Mouse (Mus musculus): ENCODE measurements at regions not wholly inside any gene's neighbourhood (a gene's known extent, or its start where the extent isn't known, plus 50 kb on each side); places are given as distances from the start of the nearest gene placed in this dataset.

DNA sequence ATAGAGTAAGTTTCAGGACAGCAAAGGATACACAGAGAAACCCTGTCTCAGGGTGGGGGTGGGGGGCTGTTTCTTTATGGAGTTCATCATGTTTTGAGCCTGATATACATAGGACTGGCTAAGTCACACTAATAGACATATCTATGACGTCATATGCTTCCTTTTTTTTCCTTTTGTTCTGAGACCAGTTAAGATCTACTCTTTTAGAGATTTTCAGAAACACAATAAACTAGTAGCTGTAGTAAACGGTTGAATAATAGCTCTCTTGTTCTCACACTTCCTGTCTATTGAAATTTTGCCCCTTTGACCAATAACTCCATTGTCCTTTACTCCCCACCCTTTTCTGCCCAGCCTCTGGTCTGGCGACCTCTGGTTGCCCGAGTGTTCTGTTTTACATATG, 382.6 kb upstream of the Jarid2 start:
- no peak for DNase-seq (ENCODE audit: low spot score in 2 of 2)

DNA sequence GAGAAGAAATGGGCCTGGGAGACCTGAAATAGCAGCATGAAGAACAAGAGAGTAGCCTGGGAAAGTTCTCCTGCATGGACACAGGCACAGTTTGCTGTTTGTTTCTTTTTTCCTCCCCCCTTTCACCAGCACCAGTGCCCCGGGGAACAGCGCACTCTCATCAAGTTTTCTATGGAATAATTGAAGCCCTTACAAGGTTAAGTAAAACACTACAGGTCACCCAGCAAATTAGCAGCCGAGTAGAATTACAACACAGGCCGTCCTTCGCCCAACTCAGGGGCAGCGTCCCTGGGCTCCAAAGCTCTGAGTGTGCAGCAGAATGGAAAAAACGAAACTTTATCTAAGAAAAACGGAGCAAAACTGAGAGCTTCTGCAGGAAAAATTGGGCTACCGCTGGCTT, 381.6 kb upstream of the Jarid2 start:
- no peak for DNase-seq (ENCODE audit: low spot score in 2 of 2)

DNA sequence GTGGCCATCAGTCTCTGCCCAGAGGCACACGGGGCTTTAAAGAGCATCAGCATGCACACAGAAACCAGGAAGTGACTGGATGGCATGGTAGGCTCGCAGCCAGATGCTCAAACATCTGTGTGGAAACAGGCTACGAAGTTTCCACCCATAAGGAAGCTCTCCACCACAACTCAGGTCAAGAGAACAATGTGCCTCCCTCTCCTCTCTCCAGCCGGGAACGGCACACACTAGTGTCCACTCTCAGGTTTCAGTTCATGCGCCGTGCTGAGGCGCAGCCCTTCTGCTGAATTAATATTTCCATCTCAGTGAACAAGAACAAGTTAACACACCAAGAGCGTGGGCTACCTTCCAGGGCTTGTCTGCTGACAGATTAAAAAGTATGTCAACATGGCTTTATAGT, 375.4 kb upstream of the Jarid2 start:
- DNase-seq (ENCODE audit: low spot score in 2 of 2), result peak in 1 of 2 experiments; percentile 2

DNA sequence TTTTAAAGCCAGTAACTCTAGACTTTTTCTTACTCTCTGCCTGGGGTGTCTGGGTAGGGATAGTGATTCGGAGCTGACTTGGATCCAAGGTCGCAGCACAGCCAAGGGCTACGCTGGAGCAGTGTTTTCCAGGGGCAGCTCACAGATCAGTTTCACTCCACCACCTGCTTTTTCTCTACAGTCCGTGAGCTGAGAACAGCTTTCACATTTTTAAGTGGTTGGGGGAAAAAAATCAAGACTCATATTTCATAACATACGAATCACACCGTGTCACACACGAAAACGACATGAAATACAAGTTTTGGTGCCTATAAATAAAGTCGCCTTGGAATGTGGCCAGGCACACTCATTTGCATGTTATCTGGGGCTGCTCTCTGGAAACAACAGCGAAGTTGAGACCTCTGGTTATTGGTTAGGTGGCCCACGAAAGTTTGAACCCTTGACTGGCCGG, 373.5 kb upstream of the Jarid2 start:
- DNase-seq (ENCODE audit: low spot score in 2 of 2), result no peak

DNA sequence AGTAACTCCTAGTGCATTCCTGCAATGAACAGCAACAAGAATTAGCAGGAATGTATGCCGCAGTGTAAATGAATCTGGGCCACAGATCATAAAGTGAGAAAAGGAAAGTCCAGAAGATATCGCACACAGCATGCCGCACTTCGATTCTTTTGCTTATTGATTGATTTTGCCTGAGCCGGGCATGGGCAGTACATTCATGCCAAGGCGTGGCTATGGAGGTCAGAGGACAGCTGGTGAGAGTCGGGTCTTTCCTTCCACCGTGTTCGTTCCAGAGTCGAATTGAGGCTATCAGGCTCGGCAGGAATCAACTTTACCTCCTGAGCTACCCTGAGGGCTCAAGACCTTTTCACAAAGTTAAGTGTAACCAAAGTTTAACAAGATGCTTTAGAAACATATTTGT, 372.3 kb upstream of the Jarid2 start:
- no peak for DNase-seq (ENCODE audit: low spot score in 2 of 2)

DNA sequence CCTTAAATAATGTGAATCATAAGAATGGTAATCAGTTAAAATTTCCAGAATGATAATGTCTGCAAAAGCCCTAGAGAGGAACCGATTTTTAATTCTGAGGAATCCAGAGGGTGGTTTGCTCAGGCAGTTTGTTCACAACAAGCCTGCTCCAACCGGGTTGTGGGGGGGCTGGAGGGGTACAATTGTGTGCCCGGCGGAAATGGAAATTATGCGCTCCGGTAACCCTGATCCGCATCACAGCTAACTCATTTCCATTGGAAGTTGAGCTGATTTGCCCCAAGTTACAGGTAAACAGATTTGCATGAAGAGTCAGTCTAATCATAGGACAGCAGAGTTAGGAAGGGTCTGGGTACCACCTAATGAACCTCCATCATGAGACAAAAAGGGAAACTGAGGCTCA, 369.9 kb upstream of the Jarid2 start:
- DNase-seq (ENCODE audit: low spot score in 2 of 2), result no peak

DNA sequence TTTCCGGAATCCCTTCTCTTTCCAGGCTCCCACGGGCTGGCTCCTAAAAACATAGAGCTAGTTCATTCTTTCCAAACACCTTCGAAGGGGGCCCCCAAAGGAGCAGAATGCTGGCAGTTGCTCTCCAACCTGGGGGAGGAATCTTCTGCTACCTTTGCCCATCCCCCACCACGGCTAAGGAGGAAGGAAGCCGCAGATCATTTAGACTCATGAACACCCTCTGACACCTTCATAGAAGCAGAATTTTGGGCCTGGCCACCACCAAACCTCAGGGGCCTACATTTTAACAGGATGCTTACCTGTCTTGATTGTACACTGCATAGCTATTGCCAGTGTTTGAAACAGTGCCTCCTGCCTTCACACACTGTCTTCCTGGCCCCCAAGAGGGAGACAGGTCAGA, 369.3 kb upstream of the Jarid2 start:
- no peak for DNase-seq (ENCODE audit: low spot score in 2 of 2)

DNA sequence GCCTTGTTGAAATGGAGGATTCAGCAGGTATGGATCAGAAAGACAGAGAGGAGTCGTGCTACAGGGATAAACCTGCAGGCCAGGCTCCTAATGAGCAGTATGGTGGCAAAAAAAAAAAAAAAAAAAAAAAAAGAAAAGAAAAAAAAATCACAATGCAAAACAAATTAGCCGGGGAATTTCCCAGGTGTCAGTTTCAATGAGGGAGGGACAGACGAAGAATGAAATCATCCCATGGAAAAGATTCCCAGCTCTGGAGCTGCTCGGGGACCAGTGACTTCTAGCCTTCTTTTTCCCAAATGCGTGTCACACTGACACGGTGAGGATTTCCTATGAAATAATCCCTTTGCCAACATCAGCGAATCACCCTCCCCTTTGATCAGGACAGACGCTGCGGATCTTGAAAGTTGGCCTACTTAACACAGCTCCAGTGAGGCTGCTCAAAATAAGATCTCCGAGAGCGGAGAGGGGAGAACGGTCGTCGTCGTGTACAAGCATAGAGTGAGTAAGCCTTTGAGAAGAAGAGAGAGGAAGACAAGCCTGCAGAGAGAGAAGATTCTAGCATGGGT, 368.5 kb upstream of the Jarid2 start:
- no peak for DNase-seq (ENCODE audit: low spot score in 2 of 2)

DNA sequence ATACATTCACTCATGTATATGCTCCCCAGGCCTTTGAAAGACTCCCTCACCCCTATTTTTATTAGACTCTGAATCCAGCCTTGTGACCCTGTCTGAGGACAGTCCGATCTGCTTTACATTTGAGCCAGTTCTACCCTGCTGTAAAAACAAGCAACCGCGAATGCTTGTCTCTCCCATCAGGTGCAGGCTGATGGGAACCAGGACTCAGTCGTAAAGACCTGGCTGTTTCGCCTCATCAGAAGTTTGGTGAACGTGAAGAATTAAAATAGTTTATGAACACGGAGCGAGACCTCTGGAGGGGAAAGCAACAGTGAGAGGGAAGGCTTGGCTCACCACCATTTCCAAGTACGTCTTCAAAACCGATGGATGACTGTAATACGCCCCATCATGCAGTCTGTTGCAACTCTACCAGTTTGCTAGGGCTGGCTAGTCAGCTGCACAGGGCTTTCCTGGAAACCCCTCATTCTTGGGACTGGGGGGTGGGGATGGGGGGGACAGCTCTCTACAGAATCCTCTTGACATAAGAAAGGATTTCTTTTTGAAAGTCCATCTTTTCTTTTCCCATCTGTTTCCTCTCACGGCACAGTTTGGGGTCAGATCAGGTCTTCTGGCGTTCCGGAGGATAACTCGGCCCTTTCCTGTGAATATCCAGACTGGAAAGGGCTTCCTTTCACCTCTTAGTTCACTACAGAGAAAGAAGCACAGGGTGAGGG, 366.8 kb upstream of the Jarid2 start:
- DNase-seq (ENCODE audit: low spot score in 2 of 2), result no peak

DNA sequence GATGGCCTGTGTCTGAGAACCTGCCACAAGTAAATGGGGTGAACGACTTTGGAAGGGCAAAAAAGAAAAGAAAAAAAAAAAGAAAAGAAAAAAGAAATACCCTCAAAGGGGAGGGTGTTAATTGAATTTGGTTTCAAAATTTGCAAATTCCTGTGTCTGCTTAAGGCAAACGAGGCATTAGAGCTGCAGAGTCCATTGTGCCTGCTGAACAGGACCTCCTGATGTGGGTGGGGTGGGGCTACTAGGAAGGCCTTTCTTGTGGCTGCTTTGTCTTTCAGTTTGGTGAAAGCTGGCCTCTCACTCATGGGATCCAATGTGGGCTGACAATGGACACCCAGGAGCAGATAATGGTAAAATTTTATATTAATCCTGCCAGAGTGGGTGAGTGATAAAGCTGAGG, 366.3 kb upstream of the Jarid2 start:
- no peak for DNase-seq (ENCODE audit: low spot score in 2 of 2)

DNA sequence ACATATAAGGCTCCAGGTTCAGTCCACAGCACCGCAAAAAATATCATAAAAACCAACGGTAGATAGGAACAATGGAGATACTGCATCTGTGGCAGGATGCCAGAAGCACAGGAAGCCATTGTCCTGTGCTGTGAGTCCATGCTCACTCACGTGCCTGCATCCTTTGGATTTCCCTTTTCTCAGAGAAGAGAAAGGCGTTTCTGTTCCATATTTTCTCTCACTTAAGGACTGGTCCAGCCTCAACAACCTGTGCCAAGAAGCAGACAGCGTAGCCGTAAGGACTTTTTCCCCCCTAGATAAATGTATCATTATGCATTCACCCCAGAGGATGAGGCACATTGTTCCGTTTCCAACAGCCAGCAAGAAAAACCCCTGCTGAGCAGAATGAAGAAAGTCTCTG, 360.0 kb upstream of the Jarid2 start:
- no peak for DNase-seq (ENCODE audit: low spot score in 2 of 2)

DNA sequence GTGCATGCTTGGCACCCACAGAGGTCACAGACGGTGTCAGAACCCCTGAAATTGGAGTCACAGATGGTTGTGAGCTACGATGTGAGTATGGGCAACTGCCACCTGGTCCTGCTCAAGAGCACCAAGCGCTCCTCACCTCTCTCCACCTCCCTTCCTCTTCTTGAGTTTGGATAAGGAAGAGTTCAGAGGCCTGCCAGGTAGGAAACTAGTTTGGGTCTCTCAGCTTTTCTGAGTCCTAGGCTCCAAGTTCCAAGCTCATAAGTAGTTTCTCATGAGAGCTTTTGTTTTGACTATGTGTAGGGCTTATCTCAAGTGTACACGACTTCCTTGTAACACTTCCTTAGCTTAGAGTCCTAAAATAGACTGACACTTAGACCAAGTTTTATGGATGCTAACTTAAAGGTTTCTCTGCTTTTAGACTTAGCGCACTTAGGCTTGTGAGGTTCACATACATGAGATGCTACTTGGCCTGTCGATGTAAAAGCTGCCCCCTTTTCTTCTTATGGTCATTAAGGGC, 356.9 kb upstream of the Jarid2 start:
- no peak for DNase-seq (ENCODE audit: low spot score in 2 of 2)

DNA sequence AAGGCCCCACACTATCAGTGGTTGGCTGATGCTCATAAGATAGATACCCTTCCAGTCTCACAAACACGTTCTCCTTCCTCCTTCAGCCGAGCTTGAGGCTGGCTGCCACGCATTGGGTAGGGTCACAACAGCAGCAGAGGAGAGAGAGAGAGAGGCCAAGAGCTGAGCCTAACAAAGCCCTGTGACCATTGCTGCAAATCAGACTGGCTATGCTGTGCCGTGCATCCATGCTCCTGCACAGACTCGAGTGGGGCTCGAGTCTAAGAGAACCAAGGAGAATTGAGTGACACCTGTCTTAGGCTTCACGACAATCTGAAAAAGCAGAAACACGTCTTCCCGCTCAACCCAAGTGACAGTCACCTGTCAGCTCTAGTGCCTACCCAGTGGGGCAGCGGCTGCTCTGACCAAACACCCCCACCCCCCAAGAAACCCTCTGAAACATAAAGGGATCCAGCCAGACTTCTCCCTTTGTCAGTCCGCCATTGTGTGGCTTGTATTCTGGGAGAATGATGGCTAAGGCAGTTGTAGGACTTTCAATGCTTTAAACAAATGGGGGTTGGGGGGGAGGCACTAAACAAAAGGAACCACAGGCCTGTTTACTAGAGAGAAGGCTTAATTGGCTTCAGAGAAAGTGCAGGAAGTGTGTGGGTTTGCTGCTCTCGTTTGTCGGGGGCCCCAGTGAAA, 353.7 kb upstream of the Jarid2 start:
- no peak for DNase-seq (ENCODE audit: low spot score in 2 of 2)

DNA sequence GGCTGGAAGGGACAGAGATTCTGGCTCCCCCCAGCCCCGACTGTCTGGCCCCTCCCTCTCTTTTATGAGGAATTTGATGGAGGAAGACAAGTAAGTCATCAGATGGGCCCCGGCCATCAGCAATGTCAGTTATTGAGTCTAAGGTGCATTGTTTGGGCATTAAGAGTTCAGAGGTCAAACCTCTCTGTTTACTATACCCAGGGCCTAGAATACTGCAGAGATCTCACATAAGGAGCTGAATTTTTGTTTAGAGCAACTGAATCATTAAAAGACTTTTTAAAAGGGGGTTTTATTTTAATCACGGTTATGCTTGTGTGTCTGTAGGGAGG, 353.1 kb upstream of the Jarid2 start:
- no peak for DNase-seq (ENCODE audit: low spot score in 2 of 2)

DNA sequence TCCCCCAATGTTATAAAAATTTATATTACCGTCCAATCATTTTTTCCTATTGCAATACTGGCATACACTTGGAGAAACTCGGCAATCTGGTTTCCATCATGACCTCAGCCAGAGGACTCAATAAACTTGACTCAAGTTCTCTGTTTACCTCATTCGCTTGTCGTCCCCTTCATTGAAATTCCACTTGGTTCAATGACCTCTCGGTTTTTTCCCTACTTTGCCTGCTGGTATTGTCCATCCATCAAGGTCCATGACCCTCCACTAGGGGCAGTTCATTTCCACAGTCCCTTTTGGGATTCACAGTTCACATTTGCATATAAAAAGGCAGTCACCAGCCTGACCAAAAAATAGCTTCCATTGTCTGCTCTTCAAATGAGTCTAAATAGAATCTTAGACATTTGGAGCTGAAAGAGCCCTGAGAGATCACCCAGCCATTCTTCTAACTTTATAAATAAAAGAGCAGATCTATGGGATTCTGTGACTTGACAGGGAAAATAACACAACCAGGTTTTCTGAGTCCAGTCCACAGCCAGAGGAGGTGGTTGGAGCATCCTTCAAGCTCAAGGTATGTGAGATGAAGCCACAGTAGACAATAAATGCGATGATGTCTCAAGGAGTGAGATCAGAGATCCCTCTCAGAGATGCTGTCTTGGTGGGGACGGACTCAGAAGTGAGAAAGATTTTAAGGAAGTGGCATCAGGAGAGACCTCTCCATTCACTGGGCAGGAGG, 347.4 kb upstream of the Jarid2 start:
- DNase-seq (ENCODE audit: low spot score in 2 of 2), result no peak

DNA sequence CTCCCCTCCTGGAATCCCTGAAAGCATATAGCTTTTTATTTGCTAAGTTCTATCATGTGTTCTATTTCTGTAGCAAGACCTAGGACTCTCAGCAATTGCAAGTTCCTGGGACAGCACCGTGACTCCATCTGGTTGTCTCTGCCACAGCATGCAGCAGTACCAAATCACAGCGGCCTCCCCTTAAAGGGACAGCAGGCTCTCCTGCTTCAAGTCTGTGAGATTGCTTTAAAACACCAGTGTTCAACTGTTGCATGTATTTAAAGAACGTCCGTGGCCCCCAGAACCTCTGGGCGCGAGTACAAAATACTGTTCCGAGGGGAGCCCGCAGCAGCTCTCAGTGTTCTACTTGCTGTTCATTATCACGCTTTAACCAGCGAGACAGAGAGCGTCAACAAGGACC, 346.0 kb upstream of the Jarid2 start:
- DNase-seq (ENCODE audit: low spot score in 2 of 2), result no peak

DNA sequence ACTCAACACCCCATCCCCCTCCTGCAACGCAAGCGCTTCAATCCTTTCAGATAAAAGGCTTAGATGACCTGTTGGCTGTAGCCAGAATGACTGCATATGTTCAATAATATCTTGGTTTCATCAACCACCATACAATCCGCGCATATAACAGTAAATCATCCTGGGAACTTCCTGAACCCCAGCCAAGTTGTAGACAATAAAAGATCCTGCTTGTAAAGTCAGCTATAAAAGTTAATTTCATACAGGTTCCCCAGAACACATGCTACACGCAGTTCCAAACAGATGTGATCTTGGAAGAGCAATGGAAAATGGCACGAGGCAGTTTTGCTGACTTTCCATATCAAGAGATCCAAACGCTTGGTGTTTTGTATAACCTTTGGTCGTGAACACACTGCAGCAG, 342.5 kb upstream of the Jarid2 start:
- no peak for DNase-seq (ENCODE audit: low spot score in 2 of 2)

DNA sequence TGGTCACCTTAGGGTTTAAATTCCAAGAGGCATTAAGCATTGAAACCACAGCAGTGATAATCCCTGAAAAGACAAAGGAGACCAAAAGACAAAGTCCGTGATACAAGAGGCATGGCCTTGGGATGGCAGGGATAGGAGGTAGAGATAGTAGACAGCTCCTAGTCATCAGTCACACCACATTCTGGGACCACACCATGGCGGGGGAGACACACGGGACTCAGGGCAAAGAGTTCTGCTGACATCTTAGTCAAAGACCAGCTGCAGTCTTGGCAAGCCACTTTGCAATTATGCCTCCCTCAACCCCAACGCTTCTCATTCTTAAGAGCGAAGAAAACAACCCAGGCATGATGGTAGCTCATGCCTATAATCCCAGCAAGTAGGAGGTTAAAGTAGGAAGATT, 339.6 kb upstream of the Jarid2 start:
- no peak for DNase-seq (ENCODE audit: low spot score in 2 of 2)

DNA sequence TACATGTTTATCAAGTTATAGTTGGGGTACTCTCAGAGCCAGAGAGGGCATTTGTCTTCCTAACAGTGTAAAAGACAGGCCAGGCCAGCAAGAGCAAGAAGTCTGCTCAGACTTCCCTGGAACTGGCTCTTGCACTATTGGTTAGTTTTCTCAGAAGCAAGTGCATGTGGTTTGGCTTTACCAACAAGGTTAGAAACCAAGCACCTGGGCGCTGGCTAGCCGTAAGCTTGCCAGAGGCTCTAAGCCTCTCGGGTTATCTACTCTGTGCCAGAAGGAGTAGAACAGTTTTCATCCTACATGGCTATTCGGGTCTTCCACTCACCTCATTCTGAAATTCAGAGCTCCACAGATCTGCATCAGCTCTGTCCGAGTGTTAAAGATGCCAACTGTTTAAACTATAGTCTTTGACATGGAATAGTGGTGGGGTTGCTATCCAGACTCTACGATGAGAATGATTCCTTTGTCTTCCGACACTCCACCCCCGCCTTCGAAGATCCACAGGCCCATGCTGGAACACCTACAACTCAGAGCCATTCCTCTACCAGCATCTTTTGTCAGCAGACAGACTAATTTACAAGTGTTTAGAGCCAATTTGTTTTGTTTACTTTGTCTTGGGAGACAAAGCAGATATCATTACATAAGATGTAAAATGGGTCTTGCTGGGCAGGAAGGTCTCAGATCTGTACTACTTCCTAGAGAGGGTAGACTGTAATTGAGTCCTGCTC, 338.4 kb upstream of the Jarid2 start:
- DNase-seq (ENCODE audit: low spot score in 2 of 2), result no peak

DNA sequence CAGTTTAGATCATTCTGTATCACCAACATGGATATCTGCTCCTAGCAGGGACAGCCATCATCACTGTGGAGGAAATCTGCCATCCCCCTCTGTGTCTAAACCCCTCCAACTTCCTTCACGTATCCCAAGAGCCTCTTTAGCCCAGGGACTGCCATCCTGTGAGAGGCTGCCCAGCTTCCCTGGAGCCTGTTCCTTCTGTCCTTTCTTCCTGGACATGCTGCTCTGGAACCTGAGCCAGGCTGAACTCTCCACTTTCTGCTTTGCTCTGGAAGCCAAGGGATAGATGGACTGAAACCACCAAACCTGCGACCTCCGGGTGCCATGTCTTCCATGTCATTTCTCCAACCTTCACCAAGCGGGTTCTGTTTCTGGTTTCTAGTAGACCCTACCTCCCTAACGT, 335.3 kb upstream of the Jarid2 start:
- no peak for DNase-seq (ENCODE audit: low spot score in 2 of 2)

DNA sequence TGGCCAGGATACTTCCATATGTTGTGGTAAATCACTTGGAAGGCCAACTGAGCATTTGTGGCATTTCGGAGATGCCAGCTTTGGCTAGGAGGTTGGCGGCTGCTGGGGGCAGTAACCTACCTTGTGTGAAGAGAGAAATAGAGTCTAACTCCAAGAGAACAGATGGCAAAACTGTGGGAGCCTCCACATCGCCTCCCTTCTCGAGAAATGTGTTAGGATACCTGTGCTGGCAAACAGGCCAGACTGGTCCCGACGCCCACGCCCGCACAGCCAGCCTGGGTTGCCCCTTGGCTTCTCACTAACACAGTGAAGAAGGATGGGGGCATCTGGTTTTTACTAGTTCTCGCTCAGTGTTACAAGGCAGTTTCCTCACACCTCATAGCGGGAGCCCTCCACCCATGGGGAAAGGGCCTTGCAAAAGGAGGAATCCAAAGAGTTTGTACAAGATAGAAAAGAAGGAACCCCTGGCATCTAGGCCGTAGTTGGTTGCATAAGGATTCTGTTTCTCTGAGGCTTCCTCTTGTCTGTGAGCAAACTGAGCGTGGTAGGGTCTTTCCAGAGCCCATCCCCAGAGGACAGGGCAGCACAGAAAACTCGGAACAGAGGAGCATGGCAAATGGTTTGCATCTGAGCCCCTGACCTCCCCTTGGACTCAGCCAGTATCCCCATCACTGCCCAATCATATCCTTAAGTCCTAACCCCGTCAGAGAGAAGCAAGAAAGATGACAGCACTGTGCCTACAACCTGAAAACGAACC, 330.5 kb upstream of the Jarid2 start:
- no peak for DNase-seq (ENCODE audit: low spot score in 2 of 2)
